Mouse (Mus musculus) ES-Bruce4 (cell line): ENCODE measurements around the gene Gnao1. TPM values are rescaled to one million over a fixed set of nuclear protein-coding genes. Genes with fewer than 3 reads are reported as not detected.

Source experiments
- H3K27ac ChIP-seq: 2 replicates; pipeline ENCODE4 v1.5.1; 2012; ENCODE audit warnings: low read length, inconsistent platforms; ENCODE audit not compliant: insufficient read depth
- H3K27me3 ChIP-seq: 2 replicates; pipeline ENCODE4 v1.6.1; 2012; ENCODE audit warnings: mild to moderate bottlenecking, low read length, inconsistent platforms; ENCODE audit not compliant: control insufficient read depth, poor library complexity, insufficient read depth, severe bottlenecking
- H3K36me3 ChIP-seq: 2 replicates; pipeline ENCODE4 v1.6.1; 2012; ENCODE audit warnings: inconsistent platforms, mild to moderate bottlenecking, low read length, moderate library complexity; ENCODE audit not compliant: control insufficient read depth, poor library complexity, insufficient read depth, severe bottlenecking
- H3K4me1 ChIP-seq: one replicate; pipeline ENCODE4 v1.8.1; 2011; ENCODE audit warnings: low read length; ENCODE audit not compliant: control insufficient read depth, insufficient read depth
- H3K4me3 ChIP-seq: 2 replicates; pipeline ENCODE4 v1.5.1; 2011; ENCODE audit warnings: low read depth, mild to moderate bottlenecking, low read length
- H3K9ac ChIP-seq: 2 replicates; pipeline ENCODE4 v1.6.1; 2012; ENCODE audit warnings: low read depth, mild to moderate bottlenecking, inconsistent platforms; ENCODE audit not compliant: poor library complexity, severe bottlenecking
- H3K9me3 ChIP-seq: replicated peaks from 2 replicates; pipeline ENCODE4 v1.6.1; 2012; ENCODE audit warnings: mild to moderate bottlenecking, low read length, inconsistent platforms; ENCODE audit not compliant: control insufficient read depth, poor library complexity, insufficient read depth, severe bottlenecking
- CTCF ChIP-seq: IDR thresholded peaks from one replicate; pipeline ENCODE4 v1.8.1; 2011; ENCODE audit warnings: low read depth, low read length
- EP300 ChIP-seq: IDR thresholded peaks from 2 replicates; pipeline ENCODE4 v1.6.1; 2011; ENCODE audit warnings: low read depth, low read length; ENCODE audit not compliant: insufficient read depth
- POLR2A ChIP-seq: IDR thresholded peaks from one replicate; pipeline ENCODE4 v1.8.1; 2011; ENCODE audit warnings: low read length; ENCODE audit not compliant: insufficient read depth
- polyA plus RNA-seq: library from polyadenylated mRNA; stranded (reverse); fragments of >200 nt; gene quantifications from 2 replicates; pipeline ENCODE4 v1.2.4, GENCODE M21; 2011; ENCODE audit warnings: low read depth; ENCODE audit not compliant: missing spikeins, insufficient read depth, insufficient read length

The Gnao1 gene
- polyA plus RNA-seq, 1 experiment: 5.0 TPM

DNA sequence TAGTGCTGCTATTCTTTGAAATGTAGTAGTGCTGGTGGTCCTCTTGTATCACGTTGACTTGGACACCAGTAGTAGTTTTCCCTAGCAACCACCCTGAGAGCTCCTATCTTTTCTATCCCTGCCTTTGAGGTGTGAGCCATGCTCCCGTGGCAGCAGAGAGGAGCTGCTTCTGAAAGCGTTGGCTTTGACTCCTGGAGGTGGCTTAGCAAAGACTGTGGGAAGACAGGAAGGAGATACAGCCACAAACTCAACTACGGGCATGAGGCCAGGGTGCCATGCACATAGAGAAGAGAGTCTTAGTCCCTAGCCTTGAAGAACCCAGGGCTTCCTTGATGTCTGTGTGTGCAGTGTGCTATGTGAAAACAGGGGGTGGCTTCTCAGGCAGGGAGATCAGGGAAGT is 10.2 kb downstream of the Gnao1 start:
- H3K9me3 ChIP-seq: no peaks in the 10 kb centered on the region
- no peak overlapping the region for H3K4me3 ChIP-seq
- TF ChIP-seq POLR2A (no peak), CTCF (no peak), EP300 (no peak)
- no peaks in the 10 kb centered on the region for H3K36me3 ChIP-seq
- no peak overlapping the region for H3K9ac ChIP-seq
- no peaks in the 10 kb centered on the region for H3K4me1 ChIP-seq
- no peak overlapping the region for H3K27ac ChIP-seq
- no peaks in the 10 kb centered on the region; the same call in 1 of the 2 replicates for H3K27me3 ChIP-seq

DNA sequence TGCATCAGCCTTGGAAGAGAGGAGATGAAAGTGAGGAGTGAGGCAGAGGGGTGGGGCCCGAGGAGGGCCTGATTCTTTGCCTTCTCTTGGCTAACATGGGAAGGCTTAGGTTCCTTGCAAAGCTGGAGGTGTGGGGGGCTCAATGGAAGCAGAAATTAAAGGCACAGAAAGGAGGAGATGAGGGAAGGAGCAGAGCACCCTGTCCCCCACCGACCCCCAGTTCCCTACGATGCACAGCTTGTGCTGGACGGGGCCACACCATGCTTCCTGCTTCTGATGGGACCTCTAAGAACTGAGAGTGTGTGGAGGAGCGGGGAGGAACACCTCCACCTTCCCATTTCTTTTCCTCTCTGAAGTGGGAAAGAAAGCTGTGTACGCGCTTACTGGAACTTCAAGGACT is 11.6 kb downstream of the Gnao1 start:
- Histone ChIP-seq H3K27me3 (no peaks in the 10 kb centered on the region; the same call in 1 of the 2 replicates), H3K27ac (no peak overlapping the region), H3K9ac (no peak overlapping the region), H3K4me1 (no peaks in the 10 kb centered on the region), H3K4me3 (no peak overlapping the region), H3K9me3 (no peaks in the 10 kb centered on the region), H3K36me3 (no peaks in the 10 kb centered on the region)
- TF ChIP-seq POLR2A (no peak), CTCF (no peak), EP300 (no peak)

DNA sequence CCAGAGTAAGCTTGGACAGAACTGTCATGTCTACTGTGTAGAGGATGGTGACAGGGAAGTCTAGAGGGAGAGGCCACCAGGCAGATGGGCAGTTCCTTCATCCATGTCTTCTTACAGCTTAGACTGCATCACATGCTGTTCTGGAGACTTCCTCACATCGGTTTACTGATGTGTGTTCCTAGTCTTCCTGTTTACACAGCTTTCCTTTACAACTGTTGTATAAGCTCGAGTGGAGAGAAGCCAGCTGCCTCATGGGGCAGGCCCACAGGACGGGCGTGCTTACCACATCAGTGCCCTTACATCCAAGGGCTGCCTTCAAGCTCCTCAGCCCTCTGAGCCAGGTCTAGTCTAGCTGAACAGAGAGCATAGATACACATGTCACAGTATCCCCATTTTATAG is 15.6 kb downstream of the Gnao1 start:
- no peak overlapping the region for H3K9ac ChIP-seq
- H3K4me1 ChIP-seq: no peaks in the 10 kb centered on the region
- no peak for TF ChIP-seq POLR2A
- TF ChIP-seq CTCF: no peak
- TF ChIP-seq EP300: no peak
- H3K27ac ChIP-seq: no peak overlapping the region
- H3K27me3 ChIP-seq: no peaks in the 10 kb centered on the region; the same call in 1 of the 2 replicates
- no peak overlapping the region for H3K4me3 ChIP-seq
- no peaks in the 10 kb centered on the region for H3K36me3 ChIP-seq
- peaks cover 3% of the 10 kb centered on the region; the same call in 1 of the 2 replicates for H3K9me3 ChIP-seq

DNA sequence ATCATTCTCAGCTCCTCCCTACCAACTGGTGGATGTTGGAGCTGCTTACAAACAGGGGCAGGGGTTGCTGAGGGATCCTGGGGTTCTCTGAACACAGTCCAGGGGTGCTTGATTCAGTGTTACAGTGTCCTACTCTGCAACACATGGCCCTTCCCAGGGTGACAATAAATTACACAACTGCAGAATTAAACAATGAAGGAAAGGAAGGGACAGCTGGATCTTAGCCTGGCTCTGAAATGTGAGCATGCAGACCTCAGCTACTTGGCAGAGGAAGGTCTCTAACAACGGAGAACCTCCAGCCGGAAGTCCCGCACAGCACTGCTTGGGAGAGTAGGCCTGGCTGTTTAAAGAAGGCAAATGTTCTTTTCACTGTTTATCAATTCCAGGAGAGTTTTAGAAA is 20.9 kb downstream of the Gnao1 start:
- H3K4me3 ChIP-seq: no peak overlapping the region
- no peaks in the 10 kb centered on the region for H3K36me3 ChIP-seq
- H3K9me3 ChIP-seq: peaks cover 3% of the 10 kb centered on the region; the same call in 1 of the 2 replicates
- no peaks in the 10 kb centered on the region for H3K27me3 ChIP-seq
- H3K9ac ChIP-seq: no peak overlapping the region
- TF ChIP-seq CTCF (no peak), POLR2A (no peak)
- no peaks in the 10 kb centered on the region for H3K4me1 ChIP-seq
- H3K27ac ChIP-seq: no peak overlapping the region

DNA sequence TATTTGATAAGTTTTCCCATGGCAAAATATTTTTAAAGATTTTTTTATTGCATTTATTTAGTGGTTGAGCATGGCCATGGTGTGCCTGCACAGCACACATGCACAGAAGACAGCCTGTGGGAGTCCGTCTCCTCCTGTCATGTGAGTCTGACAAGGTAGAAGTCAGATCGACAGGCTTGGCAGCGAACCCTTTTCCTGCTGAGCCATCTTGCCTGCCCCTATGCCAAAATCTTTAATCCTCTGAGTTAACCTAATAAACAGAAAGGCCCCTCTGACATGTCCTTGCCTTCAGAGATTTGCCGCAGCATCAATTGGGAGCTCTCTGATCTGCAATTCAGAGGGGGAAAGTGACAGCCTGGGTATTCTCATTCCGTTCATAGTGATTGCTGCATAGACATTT is 26.0 kb downstream of the Gnao1 start:
- Histone ChIP-seq H3K9me3 (no peaks in the 10 kb centered on the region), H3K27me3 (no peaks in the 10 kb centered on the region), H3K4me1 (no peaks in the 10 kb centered on the region), H3K9ac (no peak overlapping the region), H3K4me3 (no peak overlapping the region), H3K27ac (no peak overlapping the region), H3K36me3 (no peaks in the 10 kb centered on the region)
- TF ChIP-seq POLR2A (no peak), EP300 (no peak), CTCF (no peak)

DNA sequence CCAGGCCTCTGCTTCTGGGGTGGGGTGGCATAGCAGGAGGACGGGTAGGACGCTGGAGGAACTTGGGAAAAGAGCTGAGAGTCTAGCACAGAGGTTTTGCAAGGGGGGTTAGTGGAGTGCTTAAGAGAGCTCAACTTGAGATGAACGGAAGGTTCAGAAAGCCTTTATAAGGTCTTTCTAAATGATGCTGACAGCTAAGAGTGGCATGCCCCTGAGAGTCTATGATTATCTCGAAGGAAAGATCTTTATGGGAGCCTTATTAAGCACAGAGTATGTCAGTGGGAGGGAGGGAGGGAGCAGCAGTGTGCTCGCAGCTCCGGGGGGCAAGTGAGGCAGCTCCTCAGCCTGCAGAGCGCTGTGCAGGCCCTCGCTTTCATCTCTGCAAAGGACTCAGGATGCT is 29.3 kb downstream of the Gnao1 start:
- H3K36me3 ChIP-seq: no peaks in the 10 kb centered on the region
- H3K4me1 ChIP-seq: no peaks in the 10 kb centered on the region
- no peak for TF ChIP-seq EP300
- TF ChIP-seq POLR2A: no peak
- no peak for TF ChIP-seq CTCF
- no peaks in the 10 kb centered on the region for H3K27me3 ChIP-seq
- no peak overlapping the region for H3K9ac ChIP-seq
- H3K9me3 ChIP-seq: no peaks in the 10 kb centered on the region
- no peak overlapping the region for H3K27ac ChIP-seq
- no peak overlapping the region for H3K4me3 ChIP-seq
